23 mouse cellular contexts compared by ENCODE assay signal in genomic region chr12:30693540-30693939, GRCm38 (mm10).
DNase-seq lines count a peak whose midpoint lies in the region; ATAC-seq lines count a peak whose summit lies in the region.
"Had no signal": no experiment of that assay in that cellular context is flagged by ENCODE, and none has a peak within 500 bp of the region (broad histone marks: within the 10 kb centered on the region; RNA-seq: fewer than 3 reads in every experiment).

No protein-coding gene starts in this region.

- peak; percentile 63; the same call in 1 of the 2 replicates for ATAC-seq in embryonic facial prominence, embryonic 14.5 days (ENCODE audit: low read depth)
- ATAC-seq: forebrain, embryonic 16.5 days; inflammation-experienced regulatory T-cells, adult 6 months; intestine, postnatal 0 days; Patski had no signal

- H3K4me3 ChIP-seq in embryonic facial prominence, embryonic 14.5 days (ENCODE audit: low read depth, low read length), result no peak overlapping the region
- no peak overlapping the region for H3K4me3 ChIP-seq in forebrain, embryonic 10.5 days
- H3K4me3 ChIP-seq: forebrain, embryonic 12.5 days; heart, adult 2 months; hindbrain, embryonic 15.5 days had no signal

- H3K27ac ChIP-seq in embryonic facial prominence, embryonic 14.5 days (replicated peaks; ENCODE audit: low read depth, low read length), result no peak overlapping the region
- H3K27ac ChIP-seq in forebrain, embryonic 10.5 days, result no peak overlapping the region
- H3K27ac ChIP-seq: forebrain, embryonic 12.5 days; heart, adult 2 months; hindbrain, embryonic 15.5 days had no signal

- WGBS in embryonic facial prominence, embryonic 14.5 days, result 17% methylated on average over 3 of the region's 3 CpGs
- 57% methylated on average over 3 of the region's 3 CpGs for WGBS in forebrain, embryonic 10.5 days

- DNase-seq in embryo, embryonic 10 days (ENCODE audit: low spot score), result peak; percentile 16
- DNase-seq in embryo, embryonic 9.5 days (ENCODE audit: extremely low spot score), result no peak
- DNase-seq in R1 (ENCODE audit: low read depth, low spot score), result peak; percentile 4
- DNase-seq in embryo, embryonic 11 days, result peak; percentile 15
- DNase-seq in embryonic facial prominence, embryonic 14.5 days (ENCODE audit: low spot score), result peak; percentile 33
- DNase-seq in forebrain, embryonic 10.5 days (ENCODE audit: extremely low spot score, low spot score), result no peak
- no peak for DNase-seq in gastrocnemius, postnatal 14 days
- DNase-seq in gastrocnemius, adult 8-10 months (ENCODE audit: low spot score in 2 of 2), result no peak
- DNase-seq: adrenal gland, postnatal 10 days; B cell, adult 2 months; cerebellum, adult 11 months; cerebellum, adult 9-10 months; cerebellum, postnatal 25 days; gastrocnemius, postnatal 36 days; heart, adult 2 months; kidney, adult 9 months had no signal

- H3K4me2 ChIP-seq in embryonic facial prominence, embryonic 14.5 days (ENCODE audit: low read depth, low read length), result no peak overlapping the region
- H3K4me2 ChIP-seq: forebrain, embryonic 12.5 days; heart, embryonic 11.5 days; hindbrain, embryonic 15.5 days had no signal

- no peaks in the 10 kb centered on the region for H3K36me3 ChIP-seq in embryonic facial prominence, embryonic 14.5 days (ENCODE audit: control insufficient read depth, insufficient read depth, low read length)
- H3K36me3 ChIP-seq in forebrain, embryonic 10.5 days (replicated peaks), result no peaks in the 10 kb centered on the region
- H3K36me3 ChIP-seq: forebrain, embryonic 12.5 days; hindbrain, embryonic 15.5 days had no signal

- H3K9ac ChIP-seq in embryonic facial prominence, embryonic 14.5 days (ENCODE audit: low read depth, low read length), result no peak overlapping the region
- H3K9ac ChIP-seq: forebrain, embryonic 12.5 days; hindbrain, embryonic 15.5 days had no signal

- H3K4me1 ChIP-seq in embryonic facial prominence, embryonic 14.5 days (ENCODE audit: control insufficient read depth, insufficient read depth, low read length), result no peaks in the 10 kb centered on the region
- H3K4me1 ChIP-seq in forebrain, embryonic 10.5 days, result no peaks in the 10 kb centered on the region; the same call in 1 of the 2 replicates
- H3K4me1 ChIP-seq: forebrain, embryonic 12.5 days; hindbrain, embryonic 15.5 days had no signal

- H3K27me3 ChIP-seq in embryonic facial prominence, embryonic 14.5 days (replicated peaks; ENCODE audit: control insufficient read depth, insufficient read depth, low read length), result no peaks in the 10 kb centered on the region
- no peaks in the 10 kb centered on the region for H3K27me3 ChIP-seq in forebrain, embryonic 10.5 days (ENCODE audit: poor library complexity, severe bottlenecking)
- H3K27me3 ChIP-seq: forebrain, embryonic 12.5 days; hindbrain, embryonic 15.5 days had no signal

- intact Hi-C loops in gastrocnemius, postnatal 14 days (cut with DNase I; ENCODE audit: low total_unique reads), result no loop called here

- H3K9me3 ChIP-seq in embryonic facial prominence, embryonic 14.5 days (ENCODE audit: control insufficient read depth, low read length), result no peaks in the 10 kb centered on the region
- no peaks in the 10 kb centered on the region for H3K9me3 ChIP-seq in forebrain, embryonic 10.5 days
- H3K9me3 ChIP-seq: forebrain, embryonic 12.5 days; hindbrain, embryonic 15.5 days had no signal

Comparison
In these comparisons a context has a peak if more than half of its experiments do, and no peak if none do; other contexts are left out.
1. DNase-seq: peak in embryo, embryonic 10 days (single experiment), R1 (single experiment), embryo, embryonic 11 days (single experiment) and embryonic facial prominence, embryonic 14.5 days (single experiment); none in embryo, embryonic 9.5 days (single experiment), forebrain, embryonic 10.5 days (single experiment), gastrocnemius, postnatal 14 days (single experiment) and gastrocnemius, adult 8-10 months (0 of 2).